Mouse (Mus musculus): ENCODE measurements at regions not wholly inside any gene's neighbourhood (a gene's known extent, or its start where the extent isn't known, plus 50 kb on each side); places are given as distances from the start of the nearest gene placed in this dataset.

DNA sequence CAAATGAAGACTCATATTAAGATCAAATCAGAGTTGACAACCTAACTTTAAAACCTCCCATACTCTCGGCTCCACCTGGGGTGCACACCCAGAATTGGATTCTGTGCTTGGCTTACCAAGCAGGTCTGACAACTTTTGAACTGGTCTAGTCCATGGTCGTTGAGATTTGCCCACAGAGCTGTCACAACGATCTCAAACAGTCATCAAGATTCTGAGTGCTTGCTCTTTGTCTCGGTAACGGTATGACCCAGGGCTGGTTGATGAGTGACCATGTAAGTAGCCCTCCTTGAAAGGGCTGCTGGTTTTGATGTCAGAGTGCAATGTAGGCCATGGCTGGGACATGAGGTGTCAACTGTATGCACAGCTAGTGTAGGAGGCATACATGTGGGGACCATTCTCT, 58.7 kb upstream of the Rasl11b start:
- Histone ChIP-seq H3K4me1 (replicated peaks; ENCODE audit: control insufficient read depth in 2 of 2, insufficient read depth in 2 of 2, low read length in 1 of 2) (no peaks in the 10 kb centered on the region), H3K9ac (replicated peaks) (no peak overlapping the region), H3K36me3 (replicated peaks; ENCODE audit: control insufficient read depth, insufficient read depth, low read depth) (no peaks in the 10 kb centered on the region), H3K27ac (no peak overlapping the region), H3K4me2 (ENCODE audit: low read depth) (no peak overlapping the region), H3K9me3 (ENCODE audit: control insufficient read depth, low read length) (no peaks in the 10 kb centered on the region), H3K27me3 (ENCODE audit: control insufficient read depth, insufficient read depth, low read length) (no peaks in the 10 kb centered on the region), H3K4me3 (ENCODE audit: insufficient read depth in 1 of 2, low read depth in 2 of 2, low read length in 2 of 2) (no peak overlapping the region)
- DNase-seq (ENCODE audit: low read depth in 3 of 3, low spot score in 3 of 3) (no peak), ATAC-seq (ENCODE audit: insufficient read depth) (no peak)
- TF ChIP-seq CTCF (IDR thresholded peaks at IDR 0.05; ENCODE audit: low read depth) (no peak), EP300 (IDR thresholded peaks at IDR 0.05; ENCODE audit: low read depth) (no peak)
- WGBS (ENCODE audit: insufficient replicate concordance): 56% methylated on average over 5 of the region's 5 CpGs

GRCm38 (mm10) chr5:74136868-74137439, 58.1 kb upstream of the Rasl11b start:
- DNase-seq (ENCODE audit: low read depth in 3 of 3, low spot score in 3 of 3): no peak
- ATAC-seq (ENCODE audit: insufficient read depth): no peak

DNA sequence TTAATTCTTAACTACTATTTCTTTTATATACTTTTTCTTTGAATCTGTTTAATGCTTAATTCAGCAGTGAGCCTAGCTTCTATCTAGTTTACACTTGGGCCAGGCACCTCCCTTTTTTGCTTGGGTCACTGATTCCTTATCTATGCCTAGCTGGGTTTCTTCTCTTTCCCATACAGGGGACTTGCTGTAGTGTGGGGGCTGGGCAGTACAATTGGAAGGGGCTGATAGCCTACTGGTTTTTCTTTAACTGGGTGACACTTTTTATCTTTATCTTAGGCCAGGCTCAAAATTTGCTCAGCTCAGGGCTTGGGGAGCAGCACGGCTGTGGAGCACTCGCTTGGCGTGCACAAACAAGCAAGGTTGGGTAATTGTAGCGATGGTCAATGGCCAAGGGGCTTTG, 51.1 kb upstream of the Rasl11b start:
- Histone ChIP-seq H3K9ac (replicated peaks) (no peak overlapping the region), H3K27me3 (ENCODE audit: control insufficient read depth, insufficient read depth, low read length) (no peaks in the 10 kb centered on the region), H3K27ac (no peak overlapping the region), H3K9me3 (ENCODE audit: control insufficient read depth, low read length) (no peaks in the 10 kb centered on the region), H3K4me1 (replicated peaks; ENCODE audit: control insufficient read depth in 2 of 2, insufficient read depth in 2 of 2, low read length in 1 of 2) (peaks cover 12 to 21% of the 10 kb centered on the region in 2 experiments), H3K4me2 (ENCODE audit: low read depth) (peak overlapping the region; percentile 15), H3K4me3 (ENCODE audit: insufficient read depth in 1 of 2, low read depth in 2 of 2, low read length in 2 of 2) (no peak overlapping the region), H3K36me3 (replicated peaks; ENCODE audit: control insufficient read depth, insufficient read depth, low read depth) (no peaks in the 10 kb centered on the region)
- WGBS (ENCODE audit: insufficient replicate concordance): 10% methylated on average over 4 of the region's 4 CpGs
- DNase-seq (ENCODE audit: low read depth in 3 of 3, low spot score in 3 of 3) (peak; percentile 33 to 40 (median 40)), ATAC-seq (ENCODE audit: insufficient read depth) (peak; percentile 88)
- TF ChIP-seq CTCF (IDR thresholded peaks at IDR 0.05; ENCODE audit: low read depth) (no peak), EP300 (IDR thresholded peaks at IDR 0.05; ENCODE audit: low read depth) (peak; percentile 53)

More at GRCm38 (mm10) chr5:74136868-74137439, 58.1 kb upstream of the Rasl11b start:
- TF ChIP-seq CTCF (IDR thresholded peaks at IDR 0.05; ENCODE audit: low read depth) (no peak), EP300 (IDR thresholded peaks at IDR 0.05; ENCODE audit: low read depth) (no peak)
- H3K4me1 ChIP-seq (replicated peaks; ENCODE audit: control insufficient read depth in 2 of 2, insufficient read depth in 2 of 2, low read length in 1 of 2): no peaks in the 10 kb centered on the region
- H3K4me2 ChIP-seq (ENCODE audit: low read depth): no peak overlapping the region
- no peaks in the 10 kb centered on the region for H3K9me3 ChIP-seq (ENCODE audit: control insufficient read depth, low read length)
- WGBS (ENCODE audit: insufficient replicate concordance): 47% methylated on average over 5 of the region's 5 CpGs
- H3K9ac ChIP-seq (replicated peaks): no peak overlapping the region
- H3K27me3 ChIP-seq (ENCODE audit: control insufficient read depth, insufficient read depth, low read length): no peaks in the 10 kb centered on the region
- H3K4me3 ChIP-seq (ENCODE audit: insufficient read depth in 1 of 2, low read depth in 2 of 2, low read length in 2 of 2): no peak overlapping the region
- H3K36me3 ChIP-seq (replicated peaks; ENCODE audit: control insufficient read depth, insufficient read depth, low read depth): no peaks in the 10 kb centered on the region
- H3K27ac ChIP-seq: no peak overlapping the region

DNA sequence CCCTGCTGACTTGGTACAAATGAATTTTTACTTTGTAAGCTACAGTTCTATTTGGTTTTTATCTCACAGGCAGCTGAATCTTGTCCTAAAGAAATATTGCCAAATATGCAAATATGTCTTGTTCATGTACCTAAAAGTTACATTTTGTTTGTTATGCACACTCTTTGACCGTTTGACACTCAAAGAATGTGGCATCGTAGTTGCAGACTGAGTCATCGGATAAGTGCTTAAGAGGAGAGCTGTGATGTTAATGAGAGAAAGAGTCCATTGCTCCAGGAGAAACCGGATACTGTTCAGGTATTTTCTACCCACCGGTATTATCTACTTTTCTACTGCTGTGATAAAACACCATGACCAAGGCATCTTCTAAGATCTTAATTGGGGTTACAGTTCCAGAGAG, 50.3 kb upstream of the Rasl11b start:
- Histone ChIP-seq H3K27ac (no peak overlapping the region), H3K27me3 (ENCODE audit: control insufficient read depth, insufficient read depth, low read length) (no peaks in the 10 kb centered on the region), H3K4me1 (replicated peaks; ENCODE audit: control insufficient read depth in 2 of 2, insufficient read depth in 2 of 2, low read length in 1 of 2) (peaks cover 12 to 21% of the 10 kb centered on the region in 2 experiments), H3K9me3 (ENCODE audit: control insufficient read depth, low read length) (no peaks in the 10 kb centered on the region), H3K4me2 (ENCODE audit: low read depth) (no peak overlapping the region), H3K9ac (replicated peaks) (no peak overlapping the region), H3K4me3 (ENCODE audit: insufficient read depth in 1 of 2, low read depth in 2 of 2, low read length in 2 of 2) (no peak overlapping the region), H3K36me3 (replicated peaks; ENCODE audit: control insufficient read depth, insufficient read depth, low read depth) (no peaks in the 10 kb centered on the region)
- DNase-seq (ENCODE audit: low read depth in 3 of 3, low spot score in 3 of 3) (no peak), ATAC-seq (ENCODE audit: insufficient read depth) (no peak)
- WGBS (ENCODE audit: insufficient replicate concordance): 65% methylated on average over 5 of the region's 5 CpGs
- TF ChIP-seq CTCF (IDR thresholded peaks at IDR 0.05; ENCODE audit: low read depth) (no peak), EP300 (IDR thresholded peaks at IDR 0.05; ENCODE audit: low read depth) (no peak)

All from liver, embryonic 14.5 days (tissue).